In the genomic region with DNA sequence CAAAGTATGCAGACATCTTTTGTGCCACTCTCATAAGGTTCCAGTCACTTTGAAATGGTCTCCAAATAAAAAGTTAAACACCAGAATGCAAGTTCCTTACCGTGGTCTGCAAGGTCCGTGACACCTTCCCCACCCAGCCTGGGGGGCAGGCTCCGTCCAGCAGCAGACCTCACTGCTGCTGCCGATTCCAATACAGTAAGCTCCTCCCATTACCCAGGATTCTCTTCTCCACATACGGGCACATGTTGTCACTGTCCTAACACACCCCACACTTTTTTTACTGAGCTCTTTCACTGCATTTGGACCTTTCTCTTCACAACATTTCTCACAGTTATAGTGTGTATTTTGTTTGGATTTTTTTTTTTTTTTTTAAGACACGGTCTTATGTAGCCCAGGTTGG, we compare ENCODE assay signal across 15 mouse cellular contexts. TPM values are rescaled to one million over a fixed set of nuclear protein-coding genes. Genes with fewer than 3 reads are reported as not detected.
"Had no signal": no experiment of that assay in that cellular context is flagged by ENCODE, and none has a peak within 500 bp of the region (broad histone marks: within the 10 kb centered on the region; RNA-seq: fewer than 3 reads in every experiment).

No protein-coding gene starts in this region.

- DNase-seq: kidney, adult 11 months; kidney, adult 9 months; kidney, postnatal 36 days; lung, postnatal 14 days; right cerebral cortex, adult 18-20 months; right cerebral cortex, postnatal 4 days; thymus, postnatal 36 days had no signal

- H3K9me3 ChIP-seq: limb, embryonic 15.5 days; lung, embryonic 15.5 days; midbrain, embryonic 12.5 days; stomach, embryonic 15.5 days had no signal

- H3K4me3 ChIP-seq: layer of hippocampus, adult 2 months; limb, embryonic 15.5 days; lung, embryonic 15.5 days; megakaryocyte, embryonic 14.5 days; midbrain, embryonic 12.5 days; stomach, embryonic 15.5 days had no signal

- H3K4me2 ChIP-seq: limb, embryonic 15.5 days; lung, embryonic 15.5 days; midbrain, embryonic 12.5 days; stomach, embryonic 15.5 days had no signal

- H3K4me1 ChIP-seq: limb, embryonic 15.5 days; lung, embryonic 15.5 days; midbrain, embryonic 12.5 days; stomach, embryonic 15.5 days had no signal

- H3K27me3 ChIP-seq: limb, embryonic 15.5 days; lung, embryonic 15.5 days; midbrain, embryonic 12.5 days; stomach, embryonic 15.5 days had no signal

- H3K36me3 ChIP-seq: lung, embryonic 15.5 days; stomach, embryonic 15.5 days had no signal

- H3K9ac ChIP-seq: limb, embryonic 15.5 days; lung, embryonic 15.5 days; midbrain, embryonic 12.5 days; stomach, embryonic 15.5 days had no signal

- H3K27ac ChIP-seq: kidney, postnatal 0 days; layer of hippocampus, adult 2 months; limb, embryonic 15.5 days; lung, embryonic 15.5 days; macrophage; midbrain, embryonic 12.5 days; stomach, embryonic 15.5 days had no signal

RNA-seq across cellular contexts. Expression of gene Ctf1, which starts 50.7 kb away (rescaled TPM):
- polyA plus RNA-seq: macrophage had no signal
